Mouse (Mus musculus): Measurements from ENCODE around the gene Neu3. TPM values are rescaled to one million over a fixed set of nuclear protein-coding genes. Genes with fewer than 3 reads are reported as not detected.
A peak's percentile ranks its signal among the peaks of the same experiment; 100 is the strongest.
"Not testable (repeated sequence)": the region's sequence is repeated elsewhere in the genome, so short reads cannot be mapped to it uniquely, and the experiment has no call there.

Neu3 gene
- polyA plus RNA-seq, 1 experiment from 2014 or later = 2.5 TPM

DNA sequence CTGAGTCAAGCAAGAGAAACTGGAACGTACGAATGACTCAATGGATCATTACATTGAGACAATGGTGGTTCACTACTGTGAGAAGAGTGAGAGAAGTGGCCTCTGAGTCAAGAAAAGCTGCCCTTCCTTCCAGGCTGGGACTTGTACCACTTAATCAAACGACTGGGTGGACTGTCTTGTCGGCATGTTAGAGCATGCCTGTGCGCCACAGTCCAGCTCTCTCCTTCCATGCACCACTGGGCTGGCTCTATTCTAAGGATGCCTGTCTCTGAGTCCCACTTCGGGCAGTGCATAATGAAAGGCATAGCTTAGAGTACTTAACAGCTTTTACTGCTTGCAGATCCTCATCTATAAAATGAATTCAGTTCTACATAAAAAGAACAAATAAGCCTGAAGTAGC is 2.1 kb downstream of the Neu3 start:
- no peak for ATAC-seq (replicated peaks; ENCODE audit: low FRiP score, low read depth)
- WGBS = 56% methylated on average over 6 of the region's 6 CpGs
- H3K36me3 ChIP-seq (ENCODE audit: insufficient read depth, low read length) = no peaks in the 10 kb centered on the region
- no peaks in the 10 kb centered on the region; the same call in 1 of the 2 replicates for H3K4me1 ChIP-seq (replicated peaks; ENCODE audit: insufficient read depth, low read length)
- no peak for DNase-seq (ENCODE audit: low spot score)
- no peak overlapping the region for H3K27ac ChIP-seq
- no peak overlapping the region for H3K4me2 ChIP-seq (ENCODE audit: low read length)
- no peaks in the 10 kb centered on the region for H3K9me3 ChIP-seq (replicated peaks; ENCODE audit: low read length)
- H3K9ac ChIP-seq (ENCODE audit: low read depth, low read length) = no peak overlapping the region
- TF ChIP-seq CTCF (IDR thresholded peaks at IDR 0.05; ENCODE audit: low read depth) = no peak
- no peaks in the 10 kb centered on the region for H3K27me3 ChIP-seq (ENCODE audit: insufficient read depth, low read length)
- H3K4me3 ChIP-seq (replicated peaks; ENCODE audit: low read depth, low read length) = no peak overlapping the region

DNA sequence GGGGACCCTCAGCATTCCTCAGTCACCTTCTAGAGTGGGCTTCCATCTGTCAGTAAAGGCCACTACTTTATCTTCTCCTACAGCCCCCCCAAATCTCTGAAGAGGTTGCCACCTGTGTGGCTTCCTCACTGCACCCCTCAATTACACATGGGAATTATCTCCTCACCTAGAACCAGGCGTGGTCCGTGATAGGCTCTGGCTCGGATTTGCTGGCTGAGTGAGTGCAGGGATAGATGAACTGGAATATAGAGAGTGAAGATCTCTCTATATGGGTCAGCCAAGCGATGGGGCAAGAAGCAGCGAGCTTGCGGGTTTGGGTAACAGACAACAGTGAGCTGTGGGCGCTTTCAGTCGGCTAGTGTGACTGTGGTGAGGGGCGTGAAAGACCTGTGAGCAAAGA is 2.7 kb downstream of the Neu3 start:
- DNase-seq (ENCODE audit: low spot score) (no peak), ATAC-seq (replicated peaks; ENCODE audit: low FRiP score, low read depth) (no peak)
- no peak overlapping the region for H3K4me2 ChIP-seq (ENCODE audit: low read length)
- no peak for TF ChIP-seq CTCF (IDR thresholded peaks at IDR 0.05; ENCODE audit: low read depth)
- H3K9ac ChIP-seq (ENCODE audit: low read depth, low read length) = no peak overlapping the region
- H3K27me3 ChIP-seq (ENCODE audit: insufficient read depth, low read length) = no peaks in the 10 kb centered on the region
- no peaks in the 10 kb centered on the region for H3K9me3 ChIP-seq (replicated peaks; ENCODE audit: low read length)
- H3K4me3 ChIP-seq (replicated peaks; ENCODE audit: low read depth, low read length) = no peak overlapping the region
- no peaks in the 10 kb centered on the region; the same call in 1 of the 2 replicates for H3K4me1 ChIP-seq (replicated peaks; ENCODE audit: insufficient read depth, low read length)
- H3K27ac ChIP-seq = no peak overlapping the region
- no peaks in the 10 kb centered on the region for H3K36me3 ChIP-seq (ENCODE audit: insufficient read depth, low read length)
- 87% methylated on average over 9 of the region's 9 CpGs for WGBS

DNA sequence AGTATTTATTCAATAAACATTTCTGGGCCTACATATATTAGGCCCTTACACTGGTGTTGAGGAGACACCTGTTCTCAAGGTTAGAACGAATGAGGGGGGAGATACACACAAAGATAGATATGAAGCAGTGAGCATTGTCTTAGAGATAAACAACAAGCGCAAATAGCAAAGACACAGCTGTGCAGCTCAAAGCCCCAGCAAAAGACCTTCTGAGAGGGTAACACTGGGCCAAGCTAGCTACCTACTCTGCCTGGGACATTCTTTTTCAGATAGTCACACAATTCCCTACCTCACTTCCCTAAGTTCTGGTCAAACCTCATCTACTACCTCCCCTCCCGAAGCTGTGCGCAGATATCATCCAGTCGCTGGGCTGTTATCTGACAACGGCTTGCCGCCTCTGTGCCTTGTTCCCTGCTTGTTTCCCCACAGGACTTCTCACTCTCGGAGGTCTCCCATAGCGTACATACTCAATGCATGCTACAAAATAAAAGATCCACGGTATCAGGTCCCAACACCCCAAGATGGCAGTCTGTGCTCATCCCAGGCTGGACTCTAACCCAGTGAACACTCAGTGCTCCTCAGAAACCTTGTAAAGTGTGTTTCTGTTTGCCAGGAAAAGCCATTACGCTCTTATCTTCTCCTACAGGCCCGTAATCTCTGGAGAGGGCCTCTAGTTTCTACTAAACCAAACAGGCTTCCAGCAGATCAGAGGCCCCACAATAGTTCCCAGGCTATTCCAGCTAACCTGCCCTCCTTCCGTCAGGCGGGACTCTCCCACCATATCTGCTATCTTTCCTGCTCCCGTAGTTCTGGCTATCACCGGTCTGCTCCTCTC is 3.4 kb downstream of the Neu3 start:
- ATAC-seq (replicated peaks; ENCODE audit: low FRiP score, low read depth) (no peak), DNase-seq (ENCODE audit: low spot score) (no peak)
- H3K27ac ChIP-seq = no peak overlapping the region

DNA sequence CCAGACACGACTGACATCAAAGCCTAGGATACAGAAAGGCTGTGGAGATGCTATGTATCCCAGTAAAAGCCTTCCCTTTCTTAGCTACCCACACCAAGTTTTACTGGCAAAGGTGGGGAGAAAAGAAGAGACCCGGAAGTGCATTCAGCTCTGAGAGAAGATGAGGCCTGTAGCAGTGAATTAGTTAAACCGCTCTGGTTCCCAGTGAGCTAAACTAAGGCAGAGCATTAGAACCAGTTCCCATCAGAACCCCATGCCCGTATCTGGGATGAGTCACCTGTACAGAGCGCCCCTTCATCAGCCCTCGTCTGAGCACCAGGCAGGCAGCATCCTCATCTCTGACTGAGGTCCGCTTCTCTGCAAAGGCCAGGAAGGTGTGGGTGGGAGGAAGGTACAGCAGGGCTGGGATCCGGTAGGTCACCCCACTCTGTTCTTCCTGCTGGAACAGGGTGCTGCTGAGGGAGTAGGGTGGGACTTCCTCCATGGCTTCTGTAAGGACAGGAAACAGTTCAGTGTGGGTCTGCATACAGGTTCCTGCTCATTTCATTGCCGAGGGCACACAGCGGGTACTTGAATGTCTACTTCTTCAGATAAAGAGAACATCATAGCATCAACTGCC is 5.1 kb downstream of the Neu3 start:
- TF ChIP-seq CTCF (IDR thresholded peaks at IDR 0.05; ENCODE audit: low read depth) = no peak
- Histone ChIP-seq H3K36me3 (ENCODE audit: insufficient read depth, low read length) (no peaks in the 10 kb centered on the region), H3K4me1 (replicated peaks; ENCODE audit: insufficient read depth, low read length) (no peaks in the 10 kb centered on the region; the same call in 1 of the 2 replicates), H3K4me2 (ENCODE audit: low read length) (no peak overlapping the region), H3K9me3 (replicated peaks; ENCODE audit: low read length) (no peaks in the 10 kb centered on the region), H3K27ac (no peak overlapping the region), H3K9ac (ENCODE audit: low read depth, low read length) (no peak overlapping the region), H3K27me3 (ENCODE audit: insufficient read depth, low read length) (no peaks in the 10 kb centered on the region), H3K4me3 (replicated peaks; ENCODE audit: low read depth, low read length) (no peak overlapping the region)
- DNase-seq (ENCODE audit: low spot score) (no peak), ATAC-seq (replicated peaks; ENCODE audit: low FRiP score, low read depth) (no peak)
- WGBS = 89% methylated on average over 10 of the region's 10 CpGs

More for the DNA sequence above, 3.4 kb downstream of the Neu3 start:
- WGBS = 86% methylated on average over 16 of the region's 16 CpGs
- Histone ChIP-seq H3K4me1 (replicated peaks; ENCODE audit: insufficient read depth, low read length) (no peaks in the 10 kb centered on the region; the same call in 1 of the 2 replicates), H3K36me3 (ENCODE audit: insufficient read depth, low read length) (no peaks in the 10 kb centered on the region), H3K4me2 (ENCODE audit: low read length) (no peak overlapping the region), H3K9ac (ENCODE audit: low read depth, low read length) (no peak overlapping the region), H3K4me3 (replicated peaks; ENCODE audit: low read depth, low read length) (no peak overlapping the region), H3K9me3 (replicated peaks; ENCODE audit: low read length) (no peaks in the 10 kb centered on the region), H3K27me3 (ENCODE audit: insufficient read depth, low read length) (no peaks in the 10 kb centered on the region)
- TF ChIP-seq CTCF (IDR thresholded peaks at IDR 0.05; ENCODE audit: low read depth) = no peak

DNA sequence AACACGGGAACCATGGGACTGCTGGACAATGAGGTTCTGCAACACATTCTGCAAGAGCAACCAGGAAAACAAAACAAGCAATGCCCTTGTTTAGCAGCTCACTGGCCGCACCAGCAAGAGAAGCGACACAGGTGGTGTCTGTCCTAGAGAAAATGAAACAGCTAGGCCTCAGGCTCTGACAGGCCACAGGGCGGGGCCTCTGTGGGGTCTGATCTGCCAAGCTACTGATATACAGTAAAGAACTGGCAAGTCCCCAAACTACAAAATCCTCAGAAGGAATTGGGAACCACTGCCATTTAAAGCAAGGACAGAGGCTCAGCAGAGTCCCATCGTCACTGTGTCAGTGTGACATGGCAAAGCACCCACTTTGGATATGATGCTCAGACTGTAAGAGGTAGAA is 5.8 kb downstream of the Neu3 start:
- H3K4me2 ChIP-seq (ENCODE audit: low read length) = no peak overlapping the region
- no peak for ATAC-seq (replicated peaks; ENCODE audit: low FRiP score, low read depth)
- no peaks in the 10 kb centered on the region for H3K9me3 ChIP-seq (replicated peaks; ENCODE audit: low read length)
- H3K4me3 ChIP-seq (replicated peaks; ENCODE audit: low read depth, low read length) = no peak overlapping the region
- no peaks in the 10 kb centered on the region; the same call in 1 of the 2 replicates for H3K4me1 ChIP-seq (replicated peaks; ENCODE audit: insufficient read depth, low read length)
- H3K36me3 ChIP-seq (ENCODE audit: insufficient read depth, low read length) = no peaks in the 10 kb centered on the region
- TF ChIP-seq CTCF (IDR thresholded peaks at IDR 0.05; ENCODE audit: low read depth) = no peak
- no peaks in the 10 kb centered on the region for H3K27me3 ChIP-seq (ENCODE audit: insufficient read depth, low read length)
- DNase-seq (ENCODE audit: low spot score) = peak; percentile 78
- 54% methylated on average over 5 of the region's 5 CpGs for WGBS
- no peak overlapping the region for H3K9ac ChIP-seq (ENCODE audit: low read depth, low read length)
- no peak overlapping the region for H3K27ac ChIP-seq

DNA sequence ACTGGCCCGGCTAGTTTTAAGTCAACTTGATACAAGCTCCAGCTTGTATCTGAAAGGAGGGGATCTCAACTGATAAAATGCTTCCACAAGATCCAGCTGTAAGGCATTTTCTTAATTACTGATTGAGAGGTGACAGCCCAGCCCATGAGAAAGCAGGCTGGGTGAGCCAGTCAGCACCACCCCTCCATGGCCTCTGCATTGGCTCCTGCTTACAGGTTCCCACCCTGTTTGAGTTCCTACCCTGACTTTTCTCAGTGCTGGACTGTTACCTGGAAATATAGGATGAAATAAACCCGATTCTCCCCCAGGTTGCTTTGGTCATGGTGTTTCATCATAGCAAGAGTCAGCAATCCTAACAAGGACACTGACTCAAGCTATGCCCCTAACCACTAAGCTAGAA is 6.3 kb downstream of the Neu3 start:
- no peak overlapping the region for H3K9ac ChIP-seq (ENCODE audit: low read depth, low read length)
- no peak for DNase-seq (ENCODE audit: low spot score)

DNA sequence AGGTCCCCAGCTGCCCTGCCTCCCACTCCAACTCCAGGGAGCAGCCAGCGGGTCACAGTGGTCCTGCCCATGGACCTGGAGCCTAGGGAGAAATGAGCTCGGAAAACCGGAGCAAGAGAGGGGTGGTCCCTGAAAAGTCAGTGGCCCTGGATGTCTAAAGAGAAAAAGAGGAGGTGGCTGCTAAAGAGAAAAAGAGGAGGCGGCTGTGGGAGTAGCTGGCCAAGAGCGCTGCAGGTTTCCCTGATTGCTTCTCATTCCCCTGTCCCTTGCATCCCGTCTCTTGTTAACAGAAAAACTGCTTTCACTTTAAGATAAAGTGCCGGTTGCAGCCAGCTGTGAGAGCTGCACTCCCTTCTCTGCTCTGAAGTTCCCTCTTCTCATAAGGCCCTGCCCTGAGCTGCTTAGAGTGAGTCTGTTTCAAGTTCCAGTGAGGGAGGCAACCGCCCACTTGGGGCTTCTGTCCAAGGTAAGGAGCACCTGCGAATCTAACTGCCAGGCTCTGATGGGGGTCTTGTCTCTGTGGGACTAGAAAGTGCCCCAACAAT is 10.0 kb downstream of the Neu3 start:
- not testable (repeated sequence) for H3K27me3 ChIP-seq (ENCODE audit: insufficient read depth, low read length); ATAC-seq (replicated peaks; ENCODE audit: low FRiP score, low read depth); H3K4me1 ChIP-seq (replicated peaks; ENCODE audit: insufficient read depth, low read length); H3K36me3 ChIP-seq (ENCODE audit: insufficient read depth, low read length); H3K9ac ChIP-seq (ENCODE audit: low read depth, low read length); H3K4me3 ChIP-seq (replicated peaks; ENCODE audit: low read depth, low read length); H3K9me3 ChIP-seq (replicated peaks; ENCODE audit: low read length)
- Histone ChIP-seq H3K27ac (peak overlapping the region; percentile 42), H3K4me2 (ENCODE audit: low read length) (peak overlapping the region; percentile 37)
- WGBS = 14% methylated on average over 9 of the region's 9 CpGs
- DNase-seq (ENCODE audit: low spot score) = peak; percentile 77

More for the DNA sequence above, 6.3 kb downstream of the Neu3 start:
- ATAC-seq (replicated peaks; ENCODE audit: low FRiP score, low read depth) = no peak
- no peaks in the 10 kb centered on the region for H3K27me3 ChIP-seq (ENCODE audit: insufficient read depth, low read length)
- H3K36me3 ChIP-seq (ENCODE audit: insufficient read depth, low read length) = no peaks in the 10 kb centered on the region
- H3K4me3 ChIP-seq (replicated peaks; ENCODE audit: low read depth, low read length) = no peak overlapping the region
- no peaks in the 10 kb centered on the region for H3K4me1 ChIP-seq (replicated peaks; ENCODE audit: insufficient read depth, low read length)
- no peak overlapping the region for H3K4me2 ChIP-seq (ENCODE audit: low read length)
- H3K27ac ChIP-seq = no peak overlapping the region
- TF ChIP-seq CTCF (IDR thresholded peaks at IDR 0.05; ENCODE audit: low read depth) = no peak
- H3K9me3 ChIP-seq (replicated peaks; ENCODE audit: low read length) = no peaks in the 10 kb centered on the region
- 87% methylated on average over 2 of the region's 2 CpGs for WGBS

Measured in kidney, postnatal 0 days (tissue).